Mouse (Mus musculus) midbrain, embryonic 10.5 days (tissue): Measurements from ENCODE around the gene Fam187b. TPM values are rescaled to one million over a fixed set of nuclear protein-coding genes. Genes with fewer than 3 reads are reported as not detected.

Source experiments
- DNase-seq: peaks from one replicate; pipeline ENCODE4 v3.0.0-alpha.2; 2017; ENCODE audit warnings: low spot score
- H3K27ac ChIP-seq: fragments of 300-500 bp; sonication (generic); replicated peaks from 2 replicates; pipeline ENCODE4 v1.5.1; 2016; ENCODE audit warnings: mild to moderate bottlenecking
- H3K27me3 ChIP-seq: fragments of 300-500 bp; sonication (generic); 2 replicates; pipeline ENCODE4 v1.6.1; 2016; ENCODE audit warnings: low read depth, mild to moderate bottlenecking; ENCODE audit not compliant: poor library complexity, severe bottlenecking
- H3K36me3 ChIP-seq: fragments of 300-500 bp; sonication (generic); 2 replicates; pipeline ENCODE4 v1.6.1; 2016; ENCODE audit warnings: mild to moderate bottlenecking, moderate library complexity
- H3K4me1 ChIP-seq: fragments of 300-500 bp; sonication (generic); 2 replicates; pipeline ENCODE4 v1.6.1; 2016
- H3K4me3 ChIP-seq: fragments of 300-500 bp; sonication (generic); 2 replicates; pipeline ENCODE4 v1.5.1; 2016; ENCODE audit warnings: mild to moderate bottlenecking, moderate library complexity
- H3K9me3 ChIP-seq: fragments of 300-500 bp; sonication (generic); replicated peaks from 2 replicates; pipeline ENCODE4 v1.6.1; 2016; ENCODE audit warnings: mild to moderate bottlenecking
- WGBS: fragments of 180-500 bp; shearing (Covaris S2); methylation state at CpG from one replicate; pipeline ENCODE4 v1.1.7; 2016; 5-methylcytosine and 5-hydroxymethylcytosine counted together
- polyA plus RNA-seq: library from polyadenylated mRNA; unstranded; fragments of >200 nt; fragmentation: Nextera tagmentation; extraction: Ambion mirVana; gene quantifications from 2 replicates; pipeline ENCODE4 v1.2.1, GENCODE M21; 2016

Fam187b gene
- polyA plus RNA-seq, 1 experiment from 2014 or later, result 0.91 TPM

GRCm38 (mm10) chr7:31035291-31035690 lies 61.7 kb downstream of the Fam187b start:
- no peaks in the 10 kb centered on the region for H3K4me1 ChIP-seq
- no peak overlapping the region for H3K4me3 ChIP-seq
- 0 out of 2 replicates have a peak, but pooled peaks cover 3% of the 10 kb centered on the region for H3K9me3 ChIP-seq
- H3K27ac ChIP-seq, result no peak overlapping the region
- DNase-seq, result no peak
- H3K36me3 ChIP-seq, result no peaks in the 10 kb centered on the region
- peaks cover 4% of the 10 kb centered on the region for H3K27me3 ChIP-seq
- WGBS, result 80% methylated on average over 11 of the region's 11 CpGs

GRCm38 (mm10) chr7:31036917-31037316 lies 63.3 kb downstream of the Fam187b start:
- H3K4me3 ChIP-seq, result no peak overlapping the region
- peaks cover 5% of the 10 kb centered on the region for H3K4me1 ChIP-seq
- H3K36me3 ChIP-seq, result no peaks in the 10 kb centered on the region
- 90% methylated on average over 7 of the region's 7 CpGs for WGBS
- DNase-seq, result no peak
- no peak overlapping the region for H3K27ac ChIP-seq
- peaks cover 3% of the 10 kb centered on the region; the same call in 1 of the 2 replicates for H3K9me3 ChIP-seq
- H3K27me3 ChIP-seq, result peaks cover 20% of the 10 kb centered on the region

- 76% methylated on average over 2 of the region's 2 CpGs for WGBS
- Histone ChIP-seq H3K27me3 (peaks cover 28% of the 10 kb centered on the region), H3K9me3 (peaks cover 3% of the 10 kb centered on the region; the same call in 1 of the 2 replicates), H3K4me1 (peaks cover 12% of the 10 kb centered on the region), H3K27ac (no peak overlapping the region), H3K36me3 (no peaks in the 10 kb centered on the region), H3K4me3 (no peak overlapping the region)
- DNase-seq, result no peak
Measured at GRCm38 (mm10) chr7:31037675-31038074, 64.1 kb downstream of the Fam187b start.

GRCm38 (mm10) chr7:31039011-31039410 lies 65.4 kb downstream of the Fam187b start:
- WGBS, result 85% methylated on average over 4 of the region's 4 CpGs
- Histone ChIP-seq H3K9me3 (peaks cover 3% of the 10 kb centered on the region; the same call in 1 of the 2 replicates), H3K27me3 (peaks cover 41% of the 10 kb centered on the region), H3K27ac (no peak overlapping the region), H3K36me3 (no peaks in the 10 kb centered on the region), H3K4me3 (no peak overlapping the region), H3K4me1 (peaks cover 12% of the 10 kb centered on the region)
- no peak for DNase-seq

Other genes starting within 250 kb of the Fam187b start
- gene Tmem147, start 244.2 kb upstream of the Fam187b start, polyA plus RNA-seq, result 155 and 164 TPM in 2 replicates
- 0.33 and 0.40 TPM in 2 replicates for gene Gapdhs, start 230.1 kb upstream of the Fam187b start, polyA plus RNA-seq
- 0.51 and 0.65 TPM in 2 replicates for gene Sbsn, start 222.3 kb upstream of the Fam187b start, polyA plus RNA-seq
- not detected in 2 replicates for gene Dmkn, start 210.0 kb upstream of the Fam187b start, polyA plus RNA-seq
- not detected in 2 replicates for gene Krtdap, start 185.9 kb upstream of the Fam187b start, polyA plus RNA-seq
- gene Ffar2, start 150.0 kb upstream of the Fam187b start, polyA plus RNA-seq, result not detected in 2 replicates
- gene Ffar3, start 117.6 kb upstream of the Fam187b start, polyA plus RNA-seq, result not detected in 2 replicates
- gene Ffar1, start 112.2 kb upstream of the Fam187b start, polyA plus RNA-seq, result not detected in 2 replicates
- 0.02 TPM in 1 of 2 replicates, not detected in the other for gene Cd22, start 93.4 kb upstream of the Fam187b start, polyA plus RNA-seq
- 0.22 and 0.52 TPM in 2 replicates for gene Mag, start 58.9 kb upstream of the Fam187b start, polyA plus RNA-seq
- not detected in 2 replicates for gene Hamp2, start 49.1 kb upstream of the Fam187b start, polyA plus RNA-seq
- not detected in 2 replicates for gene Hamp, start 29.8 kb upstream of the Fam187b start, polyA plus RNA-seq
- gene Usf2, start 17.0 kb upstream of the Fam187b start, polyA plus RNA-seq, result 22.6 and 23.5 TPM in 2 replicates
- gene Lsr, start 326 bp upstream of the Fam187b start, polyA plus RNA-seq, result 22.0 and 25.3 TPM in 2 replicates
- 10.2 and 10.8 TPM in 2 replicates for gene Fxyd5, start 68.7 kb downstream of the Fam187b start, polyA plus RNA-seq
- gene Fxyd7, start 77.7 kb downstream of the Fam187b start, polyA plus RNA-seq, result 0.70 and 2.8 TPM in 2 replicates
- gene Fxyd1, start 83.4 kb downstream of the Fam187b start, polyA plus RNA-seq, result 3.5 and 6.8 TPM in 2 replicates
- 1.1 and 1.2 TPM in 2 replicates for gene Lgi4, start 85.6 kb downstream of the Fam187b start, polyA plus RNA-seq
- 3.0 and 3.4 TPM in 2 replicates for gene Fxyd3, start 102.9 kb downstream of the Fam187b start, polyA plus RNA-seq
- 1.00 and 1.5 TPM in 2 replicates for gene Hpn, start 141.5 kb downstream of the Fam187b start, polyA plus RNA-seq
- gene Scn1b, start 153.2 kb downstream of the Fam187b start, polyA plus RNA-seq, result 0.55 and 0.80 TPM in 2 replicates
- gene Gramd1a, start 182.1 kb downstream of the Fam187b start, polyA plus RNA-seq, result 90.0 and 120 TPM in 2 replicates